Mouse (Mus musculus) spleen, adult 18-20 months (tissue): ENCODE data around the gene Ercc5.

ENCODE experiments used
- DNase-seq, 2 experiments: peaks; one replicate each; pipeline ENCODE4 v3.0.0; 2022; ENCODE audit warnings: mixed read lengths in 2 of 2

The Ercc5 gene

GRCm38 (mm10) chr1:44178086-44178485 is 30.5 kb downstream of the Ercc5 start:
- DNase-seq: no peak

- no peak for DNase-seq
These were observed 38.9 kb downstream of the Ercc5 start for GRCm38 (mm10) chr1:44186396-44186795.

- DNase-seq: no peak
These were observed 51.0 kb downstream of the Ercc5 start for GRCm38 (mm10) chr1:44198273-44199171.

- DNase-seq: no peak
These were observed 55.3 kb downstream of the Ercc5 start for GRCm38 (mm10) chr1:44202876-44203275.

- DNase-seq: no peak
These were observed 66.9 kb downstream of the Ercc5 start for GRCm38 (mm10) chr1:44214443-44214842.

GRCm38 (mm10) chr1:44216352-44217116 is 69.0 kb downstream of the Ercc5 start:
- no peak for DNase-seq

- DNase-seq: no peak
These were observed 69.6 kb downstream of the Ercc5 start for GRCm38 (mm10) chr1:44217118-44217517.

- DNase-seq: no peak
These were observed 71.3 kb downstream of the Ercc5 start, which contains the start of gene Mettl21e for GRCm38 (mm10) chr1:44218876-44219275. TSS of gene Mettl21e (minus strand) at chr1:44218961.

- no peak for DNase-seq
These were observed 81.5 kb downstream of the Ercc5 start for GRCm38 (mm10) chr1:44229044-44229443.
